Mouse (Mus musculus) ES-E14 (cell line): ENCODE results near the gene Ccr4.

Experiments used
- CHD2 ChIP-seq: IDR thresholded peaks from 2 replicates; pipeline ENCODE4 v1.6.1; 2014; ENCODE audit warnings: mild to moderate bottlenecking, low read depth, low read length, inconsistent platforms
- MAFK ChIP-seq: IDR thresholded peaks from 2 replicates; pipeline ENCODE4 v1.6.1; 2014; ENCODE audit warnings: mild to moderate bottlenecking, low read depth, low read length, inconsistent platforms; ENCODE audit not compliant: insufficient read depth
- ZC3H11A ChIP-seq: IDR thresholded peaks from 2 replicates; pipeline ENCODE4 v1.6.1; 2012; ENCODE audit warnings: low read depth, mild to moderate bottlenecking, inconsistent platforms, low read length, borderline replicate concordance
- ZNF384 ChIP-seq: IDR thresholded peaks from 2 replicates; pipeline ENCODE4 v1.6.1; 2012; ENCODE audit warnings: low read depth, low read length, inconsistent platforms

GRCm38 (mm10) chr9:114458436-114458835 is 46.3 kb downstream of the Ccr4 start:
- TF ChIP-seq ZNF384 = no peak
- TF ChIP-seq ZC3H11A = no peak
- no peak for TF ChIP-seq MAFK
- TF ChIP-seq CHD2 = no peak
